Mouse (Mus musculus) layer of hippocampus, postnatal 14 days (tissue): Measurements from ENCODE around the gene Syap1. TPM values are rescaled to one million over a fixed set of nuclear protein-coding genes. Genes with fewer than 3 reads are reported as not detected.
"Not testable (repeated sequence)": the region's sequence is repeated elsewhere in the genome, so short reads cannot be mapped to it uniquely, and the experiment has no call there.

Source experiments
- DNase-seq, 2 experiments: peaks; one replicate each; pipeline ENCODE4 v3.0.0; 2021 to 2022; ENCODE audit warnings: low spot score in 2 of 2, mixed read lengths in 1 of 2
- long read RNA-seq, 2 experiments: library from polyadenylated mRNA; stranded (forward); transcript quantifications; one replicate each; pipeline ENCODE4 v2.0.0; 2021
- total RNA-seq, 2 experiments: library from RNA; stranded (reverse); gene quantifications; 2 replicates each; pipeline ENCODE4 v1.2.3; 2021

The Syap1 gene
- total RNA-seq: 10 to 100 TPM; 32.4 to 34.2 TPM
- long read RNA-seq, experiment 1, transcript Syap1-201 (9 exons, 2,087 nt): major isoform, 50 of 52 reads
- long read RNA-seq, experiment 1, partial matches to known transcripts: 0 of 52 reads
- long read RNA-seq, experiment 1, other reads (novel, unspliced or antisense): 2 of 52 reads
- long read RNA-seq, experiment 2, transcript Syap1-201 (9 exons, 2,087 nt): major isoform, 45 of 53 reads
- long read RNA-seq, experiment 2, partial matches to known transcripts: 3 of 53 reads
- long read RNA-seq, experiment 2, other reads (novel, unspliced or antisense): 5 of 53 reads

DNA sequence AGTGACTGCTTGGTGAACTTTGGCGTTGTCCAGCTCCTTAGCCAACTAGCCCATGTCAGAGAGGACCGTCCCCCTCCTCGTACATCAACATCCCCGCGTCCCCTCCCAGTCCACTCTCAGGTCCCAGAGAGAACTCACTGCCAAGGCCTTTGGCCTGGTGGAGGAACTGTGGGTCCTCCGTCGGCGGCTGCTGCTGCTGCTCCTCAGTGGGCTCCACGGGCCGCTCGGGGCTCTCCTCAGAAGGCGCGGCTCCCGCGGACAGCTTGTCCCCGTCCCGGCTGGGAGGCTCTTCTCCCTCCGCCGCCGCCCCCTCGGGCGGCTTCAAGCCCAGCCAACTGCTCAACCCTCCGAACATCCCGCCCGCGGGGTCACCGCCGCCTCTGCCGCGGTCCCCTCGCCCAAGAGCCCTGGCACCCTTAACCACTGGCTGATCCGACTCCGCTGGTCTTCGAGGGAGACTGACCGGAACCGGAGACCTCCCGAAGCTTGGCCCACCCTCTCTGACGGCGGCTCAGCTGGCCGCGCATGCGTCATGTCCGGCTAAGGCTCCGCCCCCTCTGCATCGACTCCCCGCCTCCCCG lies at the start of gene Syap1:
Gene Syap1 (minus strand): TSS at position 517 of the 581 bp plus-strand sequence.
- peak; percentile 69 to 73 for DNase-seq

DNA sequence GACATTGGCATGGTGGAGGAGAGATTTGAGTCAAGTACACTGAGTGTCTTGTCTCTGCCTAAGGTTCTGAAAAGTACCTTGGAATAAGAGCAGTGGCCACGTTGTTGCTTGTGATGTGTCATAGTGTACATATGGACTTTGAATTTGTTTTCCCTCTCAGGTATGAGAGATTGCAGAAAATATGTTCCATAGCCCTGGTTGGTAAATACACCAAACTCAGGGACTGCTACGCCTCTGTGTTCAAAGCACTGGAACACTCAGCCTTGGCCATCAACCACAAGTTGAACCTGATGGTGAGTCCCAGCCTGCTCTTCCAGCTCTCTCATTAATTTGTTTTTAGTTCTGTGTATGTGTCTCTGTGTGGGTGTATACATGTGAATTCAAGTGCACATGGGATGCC lies 43.2 kb upstream of the Syap1 start:
- no peak for DNase-seq

DNA sequence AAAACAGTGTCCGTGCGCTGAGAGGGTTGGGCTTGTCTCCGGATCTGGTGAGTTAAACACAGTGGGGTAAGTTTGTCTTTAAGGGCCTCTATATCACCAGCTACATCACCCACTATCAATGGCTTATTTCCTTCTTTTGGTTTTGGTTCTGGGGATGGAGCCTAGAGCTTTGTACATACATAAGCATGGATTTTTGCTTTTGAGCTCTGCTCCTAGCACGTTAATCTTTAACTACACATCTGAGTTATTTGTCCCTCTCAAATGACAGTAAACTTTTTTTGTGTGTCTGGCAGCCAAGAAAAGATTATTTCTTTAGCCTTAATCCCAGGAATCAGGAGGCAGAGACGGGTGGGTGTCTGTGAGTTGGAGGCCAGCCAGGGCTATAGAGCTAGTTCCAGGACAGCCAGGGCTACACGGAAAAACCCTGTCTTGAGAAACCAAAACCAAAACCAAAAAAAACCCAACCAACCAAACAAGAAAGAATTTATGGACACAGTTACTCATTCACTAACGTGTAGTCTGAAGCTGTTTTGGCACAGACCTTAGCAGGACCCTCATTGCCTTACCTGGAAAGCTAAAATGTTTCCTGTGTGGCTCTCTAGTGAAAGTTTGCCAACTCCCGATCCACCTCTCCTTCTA lies 33.4 kb upstream of the Syap1 start:
- DNase-seq: no peak

DNA sequence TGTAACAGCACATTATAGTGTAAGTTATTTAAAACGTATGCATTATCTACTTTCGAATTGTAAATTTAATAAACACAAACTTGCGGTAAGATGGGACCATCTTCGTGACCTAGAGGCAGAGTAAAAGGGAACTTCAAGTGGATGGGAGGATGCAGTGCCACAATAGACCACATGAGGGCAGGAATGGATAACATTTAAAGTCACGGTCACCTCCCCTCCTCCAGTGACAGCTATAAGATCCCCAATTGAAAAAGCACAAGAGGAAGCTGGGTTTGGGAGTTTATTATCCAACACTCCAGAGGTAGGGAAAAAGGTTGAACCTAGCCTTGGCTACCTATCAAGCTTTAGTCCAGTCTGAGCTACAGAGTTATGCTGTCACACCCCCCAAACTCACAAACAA lies 27.4 kb upstream of the Syap1 start:
- DNase-seq: peak; percentile 24 to 59

DNA sequence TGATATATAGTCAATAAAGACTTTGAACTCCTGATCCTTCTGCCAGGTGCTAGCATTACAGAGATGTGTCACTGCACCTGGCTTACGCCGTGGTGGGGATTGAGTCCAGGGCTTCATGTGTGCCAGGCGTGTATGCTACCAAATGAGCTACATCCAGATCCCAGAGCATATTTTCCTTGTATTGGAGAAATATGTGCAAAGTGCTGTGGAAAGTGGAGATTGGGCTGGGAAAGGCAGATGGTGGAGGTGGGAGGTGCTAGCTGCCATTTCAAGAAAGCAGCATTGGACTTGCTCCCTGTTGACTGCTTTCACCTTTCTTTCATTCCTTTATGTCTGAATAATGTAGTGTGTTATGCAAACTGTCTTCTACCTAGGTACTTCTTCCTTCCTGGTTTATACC lies 25.4 kb upstream of the Syap1 start:
- no peak for DNase-seq

DNA sequence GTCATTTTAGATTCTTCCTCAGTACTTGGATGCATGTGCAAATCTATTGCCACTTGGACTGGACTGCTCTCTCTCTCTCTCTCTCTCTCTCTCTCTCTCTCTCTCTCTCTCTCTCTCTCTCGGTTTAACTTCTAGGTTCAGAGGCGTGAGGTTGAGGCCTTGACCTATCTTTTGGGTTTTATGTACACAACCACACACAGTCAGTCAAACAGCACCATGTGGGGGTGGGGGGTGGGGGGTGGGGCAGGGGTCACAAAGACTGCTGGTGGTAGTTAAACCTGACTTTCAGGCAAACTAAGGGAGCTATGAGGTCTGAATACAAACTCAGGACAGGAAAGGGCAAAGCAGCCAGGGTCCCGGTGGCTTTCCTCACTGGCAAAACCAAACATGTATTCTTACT lies 19.3 kb upstream of the Syap1 start:
- DNase-seq: no peak

DNA sequence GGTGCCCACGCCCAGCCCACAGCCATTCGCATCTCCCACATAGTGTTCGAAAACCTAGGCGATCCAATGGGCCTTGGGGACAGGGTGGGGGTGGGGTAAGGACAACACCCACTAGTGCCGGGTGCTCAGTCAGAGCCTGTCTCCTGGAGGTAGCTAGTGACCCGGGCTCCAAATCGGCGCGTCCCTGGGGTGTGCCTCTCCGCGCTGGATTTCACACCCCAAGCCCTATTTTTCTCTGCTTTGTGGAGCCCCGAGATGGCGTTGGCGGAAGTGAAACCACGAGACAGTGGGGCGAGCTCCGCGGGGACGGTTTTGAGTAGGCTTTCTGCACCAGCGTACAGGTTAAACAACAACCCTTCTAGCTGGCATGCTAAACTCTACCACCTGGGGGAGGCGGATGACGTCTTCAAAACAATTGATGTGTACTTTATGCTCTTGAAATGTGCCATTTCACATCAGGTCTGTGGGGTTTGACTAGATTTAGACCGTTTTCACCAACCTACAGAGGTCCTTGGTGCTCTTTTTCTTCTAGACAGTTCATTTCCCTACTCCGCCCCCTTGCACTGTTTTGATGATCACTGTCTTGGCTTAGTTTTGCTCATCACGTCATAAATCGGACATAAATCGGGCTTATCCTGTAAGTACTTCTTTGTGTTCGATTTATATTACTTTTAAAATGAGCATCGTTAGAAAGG lies 13.9 kb upstream of the Syap1 start:
- DNase-seq: peak; percentile 29

DNA sequence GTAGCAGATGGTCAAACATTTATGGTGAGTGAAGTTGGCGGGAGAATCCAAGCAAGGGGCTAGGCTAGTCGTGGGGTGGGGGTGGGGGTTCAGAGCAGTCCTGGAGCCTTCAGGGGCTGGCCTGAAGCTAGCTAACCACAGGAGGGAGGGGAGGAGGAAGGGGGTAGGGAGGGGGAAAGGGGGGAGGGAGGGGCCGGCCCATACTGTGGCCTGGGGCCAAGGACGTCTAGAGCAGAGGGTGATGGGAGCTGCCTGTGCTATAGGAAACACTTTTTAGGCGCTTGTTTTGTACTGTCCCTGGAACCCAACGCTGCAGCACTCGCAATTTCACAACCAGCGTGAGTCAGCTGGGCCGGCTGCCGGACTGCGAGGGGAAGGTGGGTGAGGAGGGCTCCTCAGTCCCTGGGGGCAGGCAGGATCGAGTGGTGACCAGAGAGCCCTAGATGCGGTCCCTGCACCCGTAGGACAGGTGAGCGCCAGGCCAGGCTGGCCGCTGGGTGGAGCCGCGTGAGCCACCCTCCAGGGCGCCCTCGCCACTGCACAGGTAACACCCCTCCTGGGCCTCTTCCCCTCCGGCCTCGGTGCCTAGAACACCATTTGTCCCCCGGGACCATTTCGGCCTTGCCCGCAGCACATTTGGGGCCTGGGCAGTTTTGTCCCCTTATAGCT lies 13.3 kb upstream of the Syap1 start:
- peak; percentile 11 to 12 for DNase-seq

DNA sequence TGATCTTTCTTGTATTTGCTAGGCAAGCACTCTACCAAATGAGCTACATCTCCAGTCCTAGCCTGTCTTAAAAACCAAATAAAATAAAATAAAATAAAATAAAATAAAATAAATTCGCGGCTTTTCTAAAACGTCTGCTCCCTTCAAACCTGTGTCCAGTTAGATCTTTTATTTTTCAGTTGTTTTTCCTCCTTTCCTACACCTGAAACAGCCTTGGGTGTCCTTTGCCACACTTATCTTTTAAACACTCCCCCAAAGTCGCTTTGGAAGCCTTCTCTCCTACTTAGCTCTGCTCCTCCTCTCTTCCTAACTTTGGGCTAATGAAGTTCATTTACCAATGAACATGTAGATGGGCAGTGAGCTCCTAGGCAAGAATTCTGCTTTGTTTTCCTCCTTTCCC lies 12.7 kb upstream of the Syap1 start, which contains the start of gene Ctps2:
Gene Ctps2 (plus strand): TSS at position 301 of the 400 bp plus-strand sequence.
- DNase-seq: no peak

DNA sequence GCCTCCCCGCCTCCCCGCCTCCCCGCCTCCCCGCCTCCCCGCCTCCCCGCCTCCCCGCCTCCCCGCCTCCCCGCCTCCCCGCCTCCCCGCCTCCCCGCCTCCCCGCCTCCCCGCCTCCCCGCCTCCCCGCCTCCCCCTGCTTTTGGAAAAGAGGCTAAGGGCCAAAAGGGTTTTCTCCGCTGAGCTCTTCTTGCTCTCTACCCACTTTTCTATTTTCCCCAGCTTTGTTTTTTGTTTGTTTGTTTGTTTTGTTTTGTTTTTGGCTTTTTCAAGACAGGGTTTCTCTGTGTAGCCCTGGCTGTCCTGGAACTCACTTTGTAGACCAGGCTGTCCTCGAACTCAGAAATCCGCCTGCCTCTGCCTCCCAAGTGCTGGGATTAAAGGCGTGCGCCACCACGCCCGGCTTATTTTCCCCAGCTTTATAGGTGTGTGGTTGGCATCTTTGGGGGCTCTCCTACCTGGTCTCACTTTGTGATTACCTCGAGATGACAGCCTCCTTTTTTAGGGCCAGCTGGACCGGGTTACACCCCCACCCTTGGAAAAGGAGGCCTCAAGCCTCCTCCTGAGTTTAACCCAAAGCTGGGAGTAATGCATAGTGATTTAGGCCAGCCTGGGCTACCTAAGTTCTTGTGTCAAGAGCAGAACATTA lies 452 bp upstream of the Syap1 start:
- DNase-seq: not testable (repeated sequence)

DNA sequence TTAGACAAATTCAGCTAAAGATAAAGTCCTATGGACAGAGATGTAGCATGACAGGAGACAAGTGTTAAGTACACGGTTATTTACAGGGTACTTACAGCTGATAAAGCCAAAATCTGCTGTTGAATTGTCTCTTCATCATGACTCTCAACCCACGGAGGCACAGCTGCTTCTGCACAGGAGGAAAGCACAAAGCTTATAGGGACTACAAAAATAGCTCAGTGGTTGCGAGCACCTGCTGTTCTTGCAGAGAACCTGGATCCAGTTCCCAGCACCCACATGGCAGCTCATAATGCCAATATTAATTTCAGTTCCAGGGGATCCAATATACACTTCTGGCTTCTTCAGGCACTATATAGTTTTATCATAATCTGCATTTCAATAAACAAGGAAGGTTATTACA lies 10.0 kb downstream of the Syap1 start:
- DNase-seq: no peak

DNA sequence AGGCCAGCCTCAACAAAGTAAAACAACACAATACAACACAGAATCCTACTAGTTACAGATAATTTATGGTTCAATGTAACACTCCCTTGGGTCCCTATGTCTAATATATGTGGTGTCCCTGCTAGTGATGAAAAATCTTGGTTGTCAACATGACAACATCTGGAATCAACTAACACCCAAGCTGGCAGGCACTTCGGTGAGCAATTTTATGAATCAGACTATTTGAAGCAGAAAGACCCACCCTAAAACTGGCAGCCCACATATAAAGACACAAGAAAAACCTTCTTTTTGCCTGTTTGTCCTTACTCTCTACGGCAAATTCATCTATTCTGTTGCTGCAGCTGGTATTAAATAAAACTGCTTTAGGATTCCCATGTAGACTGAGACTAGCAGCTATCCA lies 14.5 kb downstream of the Syap1 start:
- no peak for DNase-seq

DNA sequence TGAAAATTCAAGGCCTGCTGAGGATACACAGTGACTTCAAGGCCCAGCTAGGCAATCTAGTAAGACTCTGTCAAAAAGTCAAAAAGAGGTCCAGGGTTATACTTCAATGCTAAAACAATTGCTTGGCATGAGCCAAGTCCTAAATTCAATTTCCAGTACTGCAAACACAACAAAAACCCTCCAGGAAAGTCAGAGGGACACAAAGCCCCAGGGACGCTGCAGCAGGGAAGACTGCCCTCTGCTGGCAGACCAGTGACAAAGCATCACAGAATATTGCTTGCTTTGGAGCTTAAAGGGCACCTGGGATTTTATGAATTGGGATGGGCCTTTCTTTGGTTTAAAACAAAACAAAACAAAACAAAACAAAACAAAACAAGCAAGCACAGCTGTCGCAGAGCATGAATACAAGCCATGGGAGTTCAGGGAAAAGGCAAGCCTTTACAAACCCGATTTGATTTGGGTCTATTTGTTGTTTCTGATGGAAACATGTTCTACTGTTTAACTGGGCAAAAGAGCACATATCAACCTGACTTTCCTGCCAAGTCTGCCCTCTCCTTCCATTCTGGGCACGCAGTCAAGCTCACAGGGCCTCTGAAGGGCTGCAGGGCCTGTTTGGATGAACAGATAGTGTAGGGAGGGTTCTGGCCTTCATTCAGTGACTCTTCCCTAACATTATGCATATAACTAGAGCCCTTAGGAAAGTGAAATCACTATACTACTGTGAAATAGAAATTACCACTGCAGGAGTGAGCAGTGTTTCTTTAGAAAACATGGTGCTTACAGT lies 16.3 kb downstream of the Syap1 start:
- peak in 1 of 2 experiments; percentile 5 for DNase-seq

DNA sequence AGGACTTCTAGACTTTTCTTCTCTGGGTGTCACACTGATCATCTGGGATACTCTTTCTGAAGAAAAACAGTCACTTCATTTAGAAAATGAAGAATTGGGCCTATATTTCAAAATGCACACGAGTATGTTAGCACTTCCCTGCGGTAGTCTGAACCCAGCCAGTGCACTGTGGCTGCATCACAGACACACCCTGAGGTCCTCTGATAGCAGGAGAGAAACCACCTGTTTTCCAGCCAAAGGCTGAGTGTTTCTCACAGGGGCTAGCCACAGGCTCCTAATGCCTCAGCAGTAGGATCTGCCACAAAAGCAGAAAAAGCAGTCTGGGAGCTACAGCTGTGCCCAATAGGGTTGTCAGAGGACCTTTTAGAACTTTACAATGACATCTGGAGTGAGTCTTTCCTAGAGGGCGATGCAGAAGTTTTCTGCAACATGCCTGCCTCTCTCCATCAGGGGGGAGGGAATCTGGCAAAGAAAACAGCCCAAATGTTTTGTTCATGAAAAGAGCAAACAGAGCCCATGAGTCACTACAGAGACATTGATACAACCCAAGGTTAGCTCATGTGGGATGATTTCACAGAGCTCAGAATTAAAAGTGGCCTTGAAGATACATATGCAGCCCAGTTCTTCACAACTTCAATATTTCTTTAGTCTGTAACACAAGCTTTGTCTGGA lies 19.8 kb downstream of the Syap1 start:
- no peak for DNase-seq

DNA sequence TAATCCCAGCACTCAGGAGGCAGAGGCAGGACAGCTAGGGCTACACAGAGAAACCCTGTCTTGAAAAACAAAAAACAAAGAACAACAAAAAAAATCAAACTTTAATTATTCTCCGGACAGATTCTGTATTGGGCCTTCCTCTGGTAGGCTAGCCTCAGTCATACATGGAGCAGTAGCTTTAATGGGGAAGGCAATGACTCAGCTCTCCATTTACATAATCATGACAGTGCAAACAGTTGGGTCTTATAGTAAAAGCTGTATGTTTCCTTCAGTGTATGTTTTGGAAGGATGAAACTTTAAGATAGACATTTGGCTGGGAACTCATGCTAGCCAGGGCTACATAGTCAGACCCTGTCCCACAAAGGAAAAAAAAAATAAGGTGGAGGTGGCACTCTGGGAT lies 39.6 kb downstream of the Syap1 start:
- no peak for DNase-seq

DNA sequence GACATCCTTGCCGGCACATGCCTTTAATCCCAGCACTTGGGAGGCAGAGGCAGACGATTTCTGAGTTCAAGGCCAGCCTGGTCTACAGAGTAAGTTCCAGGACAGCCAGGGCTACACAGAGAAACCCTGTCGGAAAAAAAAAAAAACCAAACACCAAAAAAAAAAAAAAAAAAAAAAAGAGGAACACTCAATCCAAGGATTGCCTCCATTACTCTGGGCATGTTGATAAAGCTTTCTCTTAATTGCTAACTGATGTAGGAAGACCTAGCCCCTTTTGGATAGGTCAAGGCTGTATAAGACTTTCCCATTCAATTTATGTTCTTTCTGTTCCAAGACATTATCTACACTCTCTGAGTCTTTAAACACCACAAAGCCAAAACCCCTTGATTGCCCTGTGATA lies 42.7 kb downstream of the Syap1 start:
- no peak for DNase-seq

DNA sequence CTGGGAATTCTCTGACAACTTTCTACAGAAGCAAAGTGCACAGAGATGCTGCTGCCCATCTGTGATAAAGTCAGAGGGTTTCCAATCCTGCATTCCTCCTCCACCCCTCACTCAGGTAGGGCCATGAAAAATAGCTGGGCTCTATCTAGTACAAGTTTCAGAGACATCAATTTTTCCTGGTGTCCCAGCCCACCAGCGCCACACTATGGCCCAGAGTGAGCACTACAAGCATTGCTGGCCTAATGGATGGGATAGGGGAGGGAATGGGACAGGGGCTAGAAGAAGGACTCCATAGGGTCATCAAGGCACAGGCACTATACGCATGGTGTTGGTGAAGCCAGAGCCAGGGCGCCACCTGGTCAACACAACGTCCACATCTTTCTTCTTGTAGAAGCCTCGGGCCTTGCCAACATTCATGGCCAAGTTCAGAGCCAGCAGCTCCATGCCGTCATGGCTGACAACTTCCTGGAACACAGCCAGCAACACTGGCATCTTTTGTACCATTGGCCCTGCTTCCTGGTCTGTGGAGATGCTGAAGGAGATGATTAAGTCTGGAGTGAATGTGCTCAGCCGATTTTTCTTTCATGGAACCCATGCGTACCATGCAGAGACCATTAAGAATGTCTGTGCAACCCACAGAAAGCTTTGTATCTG lies 43.7 kb downstream of the Syap1 start:
- no peak for DNase-seq

DNA sequence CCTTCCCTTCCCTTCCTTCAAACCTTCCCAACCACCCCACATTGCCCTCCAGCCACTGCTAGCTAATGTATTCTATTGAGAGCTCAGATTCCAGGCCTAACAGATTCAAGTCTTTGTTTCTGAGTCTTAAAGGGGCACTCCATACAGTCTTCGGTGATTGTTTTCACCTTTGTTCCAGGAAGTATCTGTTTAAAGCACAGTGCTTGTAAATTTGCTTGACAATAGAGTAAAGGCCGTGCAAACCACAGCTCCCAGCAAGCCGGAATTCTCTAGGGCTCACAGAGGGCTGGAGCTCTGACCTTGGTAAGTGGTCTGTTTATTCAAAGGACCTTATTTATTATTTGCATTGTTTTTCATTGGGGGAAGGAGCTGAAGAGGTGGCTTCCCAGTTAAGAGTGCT lies 56.1 kb downstream of the Syap1 start:
- no peak for DNase-seq

DNA sequence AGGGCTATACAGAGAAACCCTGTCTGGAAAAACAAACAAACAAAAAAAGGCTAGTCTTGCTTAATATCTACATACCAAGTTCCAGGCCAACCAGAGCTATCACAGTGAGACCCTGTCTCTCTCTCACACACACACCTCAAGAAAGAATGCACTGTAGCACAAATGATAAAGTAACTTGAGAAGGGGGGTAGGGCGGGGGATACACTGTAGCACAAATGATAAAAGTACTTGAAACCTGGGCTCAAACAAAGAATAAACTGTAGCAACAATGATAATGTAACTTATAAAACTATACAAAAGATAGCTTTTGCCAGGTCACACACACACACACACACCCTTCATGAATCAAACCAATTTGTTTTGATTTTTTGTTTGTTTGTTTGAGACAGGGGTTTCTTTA lies 56.7 kb downstream of the Syap1 start:
- DNase-seq: no peak
